Mouse (Mus musculus) midbrain, postnatal 0 days (tissue): ENCODE results near the gene Rgp1. TPM values are rescaled to one million over a fixed set of nuclear protein-coding genes. Genes with fewer than 3 reads are reported as not detected.
"Not testable (repeated sequence)": the region's sequence is repeated elsewhere in the genome, so short reads cannot be mapped to it uniquely, and the experiment has no call there.

Source experiments
- ATAC-seq: fragments of 200-750 bp; cut with Nextera tagmentation; 2 replicates; pipeline ENCODE4 v1.8.0; 2017; ENCODE audit warnings: moderate number of reproducible peaks, mild to moderate bottlenecking, moderate TSS enrichment, moderate library complexity; ENCODE audit not compliant: low FRiP score
- DNase-seq: peaks from one replicate; pipeline ENCODE4 v3.0.0-alpha.2; 2015; ENCODE audit warnings: low spot score
- H3K27ac ChIP-seq: fragments of 300-500 bp; sonication (generic); 2 replicates; pipeline ENCODE4 v1.5.1; 2014; ENCODE audit warnings: low read depth, mild to moderate bottlenecking, low read length, mixed read lengths
- H3K27me3 ChIP-seq: fragments of 300-500 bp; sonication (generic); 2 replicates; pipeline ENCODE4 v1.6.1; 2014; ENCODE audit warnings: low read length, control low read depth, mixed read lengths; ENCODE audit not compliant: insufficient read depth
- H3K36me3 ChIP-seq: fragments of 300-500 bp; sonication (generic); 2 replicates; pipeline ENCODE4 v1.6.1; 2014; ENCODE audit warnings: low read length, control low read depth, mixed read lengths; ENCODE audit not compliant: insufficient read depth
- H3K4me1 ChIP-seq: fragments of 300-500 bp; sonication (generic); 2 replicates; pipeline ENCODE4 v1.6.1; 2014; ENCODE audit warnings: mild to moderate bottlenecking, control low read depth, antibody characterized with exemption, low read length, mixed read lengths; ENCODE audit not compliant: insufficient read depth
- H3K4me2 ChIP-seq: fragments of 300-500 bp; sonication (generic); 2 replicates; pipeline ENCODE4 v1.6.1; 2014; ENCODE audit warnings: low read depth, mild to moderate bottlenecking, low read length, mixed read lengths; ENCODE audit not compliant: poor library complexity, severe bottlenecking
- H3K4me3 ChIP-seq: fragments of 300-500 bp; sonication (generic); 2 replicates; pipeline ENCODE4 v1.5.1; 2014; ENCODE audit warnings: low read depth, mild to moderate bottlenecking, low read length, moderate library complexity
- H3K9ac ChIP-seq: fragments of 300-500 bp; sonication (generic); replicated peaks from 2 replicates; pipeline ENCODE4 v1.6.1; 2014; ENCODE audit warnings: mild to moderate bottlenecking, low read length, moderate library complexity, mixed read lengths; ENCODE audit not compliant: poor library complexity, severe bottlenecking
- H3K9me3 ChIP-seq: fragments of 300-500 bp; sonication (generic); 2 replicates; pipeline ENCODE4 v1.6.1; 2016; ENCODE audit warnings: low read length, control low read depth
- CTCF ChIP-seq: IDR thresholded peaks from 2 replicates; pipeline ENCODE4 v1.5.1; 2016; ENCODE audit warnings: antibody characterized with exemption, mild to moderate bottlenecking
- WGBS: fragments of 180-500 bp; shearing (Covaris S2); extraction: QIAGEN DNeasy Blood & Tissue Kit; methylation state at CpG from one replicate; pipeline ENCODE4 v1.1.7; 2014; 5-methylcytosine and 5-hydroxymethylcytosine counted together
- polyA plus RNA-seq: library from polyadenylated mRNA; unstranded; fragments of >200 nt; fragmentation: Nextera tagmentation; extraction: Ambion mirVana; gene quantifications from 2 replicates; pipeline ENCODE4 v1.2.1, GENCODE M21; 2015
- total RNA-seq: library from RNA; depleted of rRNA; stranded (reverse); fragments of >200 nt; gene quantifications from 2 replicates; pipeline ENCODE4 v1.2.3, GENCODE M21; 2014

The Rgp1 gene
- total and polyA plus RNA-seq, 2 experiments from 2014 or later, result 12.4 to 22.6 TPM

- Histone ChIP-seq H3K9me3 (no peaks in the 10 kb centered on the region), H3K4me2 (no peak overlapping the region), H3K27ac (no peak overlapping the region), H3K9ac (no peak overlapping the region), H3K4me3 (no peak overlapping the region), H3K27me3 (no peaks in the 10 kb centered on the region), H3K4me1 (no peaks in the 10 kb centered on the region), H3K36me3 (peaks cover 89% of the 10 kb centered on the region)
- ATAC-seq, result no peak
- WGBS, result 82% methylated on average over 3 of the region's 3 CpGs
- no peak for TF ChIP-seq CTCF
- no peak for DNase-seq
Measured at GRCm38 (mm10) chr4:43542044-43542443, 36.5 kb upstream of the Rgp1 start.

- no peaks in the 10 kb centered on the region for H3K27me3 ChIP-seq
- no peak for ATAC-seq
- H3K27ac ChIP-seq, result no peak overlapping the region
- peak; percentile 6 for DNase-seq
- 89% methylated on average over 12 of the region's 12 CpGs for WGBS
- H3K4me2 ChIP-seq, result no peak overlapping the region
- no peaks in the 10 kb centered on the region for H3K4me1 ChIP-seq
- no peak overlapping the region for H3K4me3 ChIP-seq
- H3K36me3 ChIP-seq, result peaks cover 93% of the 10 kb centered on the region
- no peak overlapping the region for H3K9ac ChIP-seq
- no peak for TF ChIP-seq CTCF
- no peaks in the 10 kb centered on the region for H3K9me3 ChIP-seq
Measured at GRCm38 (mm10) chr4:43546375-43547047, 32.0 kb upstream of the Rgp1 start.

GRCm38 (mm10) chr4:43547160-43547559 is 31.4 kb upstream of the Rgp1 start:
- Histone ChIP-seq H3K4me2 (no peak overlapping the region), H3K9me3 (no peaks in the 10 kb centered on the region), H3K4me3 (no peak overlapping the region), H3K36me3 (peaks cover 88% of the 10 kb centered on the region), H3K27ac (no peak overlapping the region), H3K4me1 (no peaks in the 10 kb centered on the region), H3K9ac (no peak overlapping the region), H3K27me3 (no peaks in the 10 kb centered on the region)
- WGBS, result 92% methylated on average over 8 of the region's 8 CpGs
- no peak for ATAC-seq
- no peak for DNase-seq
- TF ChIP-seq CTCF, result no peak

GRCm38 (mm10) chr4:43549055-43549454 is 29.5 kb upstream of the Rgp1 start:
- ATAC-seq (no peak), DNase-seq (no peak)
- Histone ChIP-seq H3K4me1 (no peaks in the 10 kb centered on the region), H3K4me2 (no peak overlapping the region), H3K27ac (no peak overlapping the region), H3K9me3 (no peaks in the 10 kb centered on the region), H3K27me3 (no peaks in the 10 kb centered on the region), H3K36me3 (peaks cover 87% of the 10 kb centered on the region), H3K9ac (no peak overlapping the region), H3K4me3 (no peak overlapping the region)
- TF ChIP-seq CTCF, result no peak
- 90% methylated on average over 12 of the region's 12 CpGs for WGBS

- not testable (repeated sequence) for H3K9ac ChIP-seq, H3K27ac ChIP-seq, H3K4me1 ChIP-seq, H3K9me3 ChIP-seq, ATAC-seq, H3K27me3 ChIP-seq, H3K4me3 ChIP-seq, DNase-seq, H3K4me2 ChIP-seq
- 88% methylated on average over 6 of the region's 6 CpGs for WGBS
- H3K36me3 ChIP-seq, result peaks cover 84% of the 10 kb centered on the region
Measured at GRCm38 (mm10) chr4:43551854-43552253, 26.7 kb upstream of the Rgp1 start.

- ATAC-seq (no peak), DNase-seq (no peak)
- Histone ChIP-seq H3K36me3 (peaks cover 82% of the 10 kb centered on the region), H3K27ac (no peak overlapping the region), H3K4me2 (no peak overlapping the region), H3K4me1 (no peaks in the 10 kb centered on the region), H3K4me3 (no peak overlapping the region), H3K9me3 (no peaks in the 10 kb centered on the region), H3K9ac (no peak overlapping the region), H3K27me3 (no peaks in the 10 kb centered on the region)
- no peak for TF ChIP-seq CTCF
- WGBS, result 96% methylated on average over 5 of the region's 5 CpGs
Measured at GRCm38 (mm10) chr4:43552437-43552836, 26.1 kb upstream of the Rgp1 start.
